Mouse (Mus musculus): ENCODE measurements around the gene Ak1.
A peak's percentile ranks its signal among the peaks of the same experiment; 100 is the strongest.

Ak1 gene

GRCm38 (mm10) chr2:32599409-32599808 lies 22.1 kb upstream of the Ak1 start, which contains the start of gene St6galnac6:
TSS of gene St6galnac6 (plus strand) at chr2:32599709.
- no peak for DNase-seq (ENCODE audit: low spot score in 2 of 2)

DNA sequence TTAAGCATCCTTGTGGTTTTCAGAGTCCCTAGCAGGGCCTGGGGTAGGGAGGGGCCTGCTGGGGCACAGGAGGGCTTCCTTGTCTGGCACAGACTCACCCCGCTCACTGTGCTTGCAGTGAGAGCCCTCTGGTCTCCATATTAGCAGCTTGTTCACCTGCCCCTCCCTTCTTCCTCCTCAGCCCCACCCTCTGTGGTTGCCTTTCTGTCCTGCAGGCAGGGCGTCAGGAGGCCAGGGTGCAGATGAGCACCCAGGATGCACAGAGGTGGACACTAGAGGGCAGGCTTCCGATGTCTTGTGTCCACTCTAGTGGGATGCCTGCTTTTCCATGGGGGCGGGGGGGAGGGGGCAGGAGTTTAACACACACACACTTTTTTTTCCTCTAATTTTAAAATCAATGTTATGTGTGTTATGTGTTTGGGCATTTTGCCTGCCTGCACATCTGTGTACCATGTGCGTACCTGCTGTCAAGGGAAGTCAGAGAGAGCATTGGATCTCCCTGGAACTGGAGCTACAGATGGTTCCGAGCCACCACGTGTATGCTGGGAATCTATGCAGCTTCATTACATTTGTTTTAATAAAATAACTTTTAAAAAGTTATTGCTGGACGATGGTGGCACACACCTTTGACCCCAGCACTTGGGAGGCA lies 20.0 kb upstream of the Ak1 start:
- peak in 1 of 2 experiments; percentile 74 for DNase-seq (ENCODE audit: low spot score in 2 of 2)

- peak; percentile 91 to 93 for DNase-seq (ENCODE audit: low spot score in 2 of 2)
These were observed 18.9 kb upstream of the Ak1 start for GRCm38 (mm10) chr2:32602600-32603054.

DNA sequence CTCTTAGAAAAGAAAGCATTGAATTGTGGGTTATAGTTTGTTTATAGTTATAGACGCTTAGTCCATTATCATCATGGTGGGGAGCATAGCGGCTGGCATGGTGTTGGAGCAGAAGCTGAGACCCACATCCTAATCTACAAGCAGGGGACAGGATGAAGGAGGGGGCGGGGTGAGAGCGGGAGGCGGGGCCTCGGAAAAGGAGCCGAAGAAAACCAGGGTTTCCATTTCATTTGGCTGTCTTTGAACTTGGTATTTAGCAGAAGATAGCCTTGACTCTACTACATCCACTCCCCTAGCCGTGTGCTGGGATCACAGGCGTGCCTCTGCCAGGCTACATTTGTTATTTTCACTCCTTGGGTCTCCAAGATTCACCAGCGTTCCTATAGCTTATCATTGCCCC lies 16.9 kb upstream of the Ak1 start:
- no peak for DNase-seq (ENCODE audit: low spot score in 2 of 2)

DNA sequence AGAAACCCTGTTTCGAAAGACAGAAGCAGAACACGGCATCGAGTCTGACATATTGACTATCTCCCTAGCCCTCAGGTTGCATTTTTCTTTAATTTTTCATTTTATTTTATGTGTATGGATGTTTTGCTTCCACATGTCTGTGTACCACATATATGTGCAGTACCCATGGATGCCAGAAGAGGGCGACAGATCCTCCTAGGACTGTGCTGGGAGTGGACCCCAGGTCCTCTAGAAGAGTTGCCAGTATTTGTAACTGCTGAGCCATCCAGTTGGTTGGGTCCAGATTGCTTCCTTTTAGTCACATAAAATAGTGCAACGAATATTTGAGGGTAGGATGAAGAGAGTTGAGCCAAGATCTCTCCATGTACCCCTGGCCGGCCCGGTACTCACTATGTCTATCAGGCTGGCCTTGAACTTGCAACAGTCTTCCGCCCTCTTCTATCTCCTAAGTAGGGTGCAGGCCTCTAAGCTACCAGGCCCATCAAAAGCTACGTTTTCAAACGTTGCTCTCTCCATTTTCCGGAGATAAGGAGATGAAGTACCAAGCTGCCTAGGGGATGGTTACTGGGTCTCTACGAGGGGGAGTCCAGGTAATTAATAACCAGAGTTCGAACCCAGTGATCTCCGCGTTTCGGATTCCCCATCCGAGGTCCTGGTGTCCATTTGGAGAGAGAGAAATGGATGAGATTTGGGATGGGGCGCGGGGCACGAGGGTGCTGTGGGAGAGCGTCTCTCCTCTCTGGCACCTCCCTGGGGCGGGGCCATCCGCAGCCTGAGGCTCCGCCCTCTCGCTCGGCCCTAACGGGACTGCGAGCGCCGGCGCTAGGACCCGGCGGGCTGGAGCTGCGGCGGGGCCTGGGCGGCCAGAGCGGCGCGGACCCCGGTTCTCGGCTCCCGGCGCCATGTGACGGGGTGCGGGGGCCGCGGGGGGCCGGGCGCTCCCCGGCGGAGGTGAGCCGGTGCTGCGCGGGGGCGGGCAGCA lies 15.1 kb upstream of the Ak1 start:
- peak; percentile 82 to 93 for DNase-seq (ENCODE audit: low spot score in 2 of 2)

GRCm38 (mm10) chr2:32607262-32607947 lies 14.2 kb upstream of the Ak1 start:
- peak; percentile 57 to 61 for DNase-seq (ENCODE audit: low spot score in 2 of 2)

DNA sequence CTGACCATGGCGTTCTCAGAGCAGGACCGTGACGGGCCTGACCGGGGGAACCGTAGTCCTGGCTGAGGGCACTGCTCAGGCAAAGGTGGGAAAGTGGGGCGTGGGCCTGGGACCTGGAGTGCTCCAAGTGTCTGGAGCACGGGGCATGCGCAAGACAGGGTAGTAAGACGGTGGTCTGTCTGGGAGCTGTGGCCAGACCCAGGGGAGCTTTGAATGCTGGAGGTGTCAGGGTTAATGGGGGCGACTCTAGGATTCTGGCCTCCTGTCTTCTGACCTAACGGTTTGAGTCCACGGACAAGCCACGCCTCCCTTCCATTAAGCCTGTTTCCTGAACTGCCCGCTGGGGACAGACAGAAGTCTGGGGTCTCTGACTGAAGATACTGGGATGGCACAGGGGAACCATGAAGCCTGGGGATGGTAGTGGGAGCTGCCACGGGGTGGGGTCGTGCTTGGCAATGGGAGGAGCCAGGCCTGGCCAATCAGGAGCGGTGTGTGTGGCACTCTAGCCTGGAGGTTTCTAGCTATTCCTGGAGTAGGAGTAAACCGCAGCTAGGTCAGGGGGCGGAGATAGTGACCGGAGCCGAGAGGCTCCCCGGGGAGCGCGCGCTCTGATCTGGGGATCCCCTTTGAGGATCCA lies 13.3 kb upstream of the Ak1 start:
- peak; percentile 64 to 70 for DNase-seq (ENCODE audit: low spot score in 2 of 2)

DNA sequence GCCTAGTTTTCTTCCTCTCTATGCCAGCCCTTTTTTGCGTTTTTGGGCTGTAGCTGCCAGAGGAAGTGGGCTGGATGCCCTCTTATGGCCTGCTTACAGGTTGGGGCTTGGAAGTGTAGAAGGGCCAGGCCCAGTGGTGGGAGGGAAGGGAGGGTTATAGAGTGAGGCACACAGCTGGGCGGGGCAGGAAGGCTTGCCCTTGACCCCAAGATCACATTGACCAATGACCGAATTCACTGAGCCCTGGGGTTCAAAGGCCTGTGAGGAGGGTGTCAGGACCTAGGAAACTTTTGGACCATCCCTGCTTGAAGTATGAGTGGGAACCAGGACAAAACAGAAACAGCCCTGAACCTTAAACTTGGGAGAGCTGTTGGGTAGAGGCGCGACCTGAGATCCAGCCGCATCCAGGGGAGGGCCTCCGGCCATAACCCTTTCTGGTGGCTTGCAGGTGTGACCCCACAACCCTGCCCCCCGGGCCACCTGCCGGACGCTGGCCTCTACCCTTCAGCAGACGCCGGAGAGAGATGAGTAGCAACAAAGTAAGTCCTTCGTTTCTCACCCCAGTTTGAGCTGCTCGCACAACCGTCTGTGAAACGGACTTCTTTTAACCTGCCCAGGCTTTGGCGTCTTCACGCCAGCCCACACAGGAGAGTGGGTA lies 12.7 kb upstream of the Ak1 start:
- DNase-seq (ENCODE audit: low spot score in 2 of 2), result no peak

GRCm38 (mm10) chr2:32610610-32611229 lies 10.8 kb upstream of the Ak1 start:
- peak; percentile 37 to 65 for DNase-seq (ENCODE audit: low spot score in 2 of 2)

DNA sequence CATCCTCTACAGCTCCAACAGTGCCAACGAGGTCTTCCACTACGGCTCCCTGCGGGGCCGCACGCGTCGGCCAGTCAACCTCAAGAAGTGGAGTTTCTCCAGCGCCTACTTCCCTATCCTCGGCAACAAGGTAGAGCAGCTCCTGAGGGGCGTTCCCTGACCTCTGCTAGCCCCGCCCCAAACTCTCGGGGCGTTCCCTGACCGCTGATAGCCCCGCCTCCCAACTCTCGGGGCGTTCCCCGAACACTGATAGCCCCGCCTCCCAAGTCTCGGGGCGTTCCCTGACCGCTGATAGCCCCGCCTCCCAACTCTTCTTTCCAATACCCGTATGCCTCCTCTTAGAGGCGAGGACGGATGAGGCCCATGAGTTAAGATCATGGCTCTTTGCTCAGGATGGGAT lies 9.3 kb upstream of the Ak1 start:
- DNase-seq (ENCODE audit: low spot score in 2 of 2), result no peak

DNA sequence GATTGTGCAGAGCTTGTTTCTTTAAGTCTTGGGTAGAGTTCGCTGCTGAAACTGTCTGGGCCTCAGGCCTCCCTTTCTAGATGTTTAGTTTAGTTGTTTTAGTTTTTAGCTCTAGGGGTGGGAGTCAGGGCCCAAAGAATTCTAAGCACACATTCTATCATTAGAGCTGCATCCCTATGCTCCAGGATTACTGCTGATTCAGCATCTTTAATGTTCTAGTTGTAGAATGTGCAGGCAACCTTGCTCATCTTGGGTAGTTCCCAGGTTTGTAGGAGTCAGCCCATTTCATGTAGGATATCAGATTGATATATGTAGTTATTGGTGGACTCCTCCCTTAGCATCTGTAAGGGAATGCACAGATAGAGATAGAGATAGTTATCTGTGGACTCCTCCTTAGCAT lies 4.4 kb upstream of the Ak1 start:
- DNase-seq (ENCODE audit: low spot score in 2 of 2), result no peak

DNA sequence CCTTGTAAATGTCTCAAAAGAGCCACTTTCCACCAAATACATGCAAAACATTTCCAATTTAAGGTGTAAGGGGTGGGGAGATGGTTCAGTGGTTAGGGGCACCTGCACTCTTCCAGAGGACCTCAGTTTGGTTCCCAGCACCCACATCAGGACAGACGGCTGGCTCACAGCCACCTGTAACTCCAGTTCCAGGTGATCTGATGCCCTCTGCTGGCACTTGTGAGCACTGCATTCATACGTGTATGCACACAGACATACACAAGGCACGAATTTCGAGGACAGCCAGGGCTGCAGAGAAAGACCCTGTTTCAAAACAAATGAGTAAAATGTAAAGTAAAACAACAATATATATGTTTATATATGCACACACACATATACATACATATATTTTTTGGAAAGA lies 4.0 kb upstream of the Ak1 start:
- DNase-seq (ENCODE audit: low spot score in 2 of 2), result peak in 1 of 2 experiments; percentile 45

GRCm38 (mm10) chr2:32618051-32618450 lies 3.5 kb upstream of the Ak1 start:
- no peak for DNase-seq (ENCODE audit: low spot score in 2 of 2)

- no peak for DNase-seq (ENCODE audit: low spot score in 2 of 2)
These were observed 659 bp upstream of the Ak1 start for GRCm38 (mm10) chr2:32620682-32621516.

- no peak for DNase-seq (ENCODE audit: low spot score in 2 of 2)
These were observed 2.7 kb downstream of the Ak1 start for GRCm38 (mm10) chr2:32624111-32624748.

DNA sequence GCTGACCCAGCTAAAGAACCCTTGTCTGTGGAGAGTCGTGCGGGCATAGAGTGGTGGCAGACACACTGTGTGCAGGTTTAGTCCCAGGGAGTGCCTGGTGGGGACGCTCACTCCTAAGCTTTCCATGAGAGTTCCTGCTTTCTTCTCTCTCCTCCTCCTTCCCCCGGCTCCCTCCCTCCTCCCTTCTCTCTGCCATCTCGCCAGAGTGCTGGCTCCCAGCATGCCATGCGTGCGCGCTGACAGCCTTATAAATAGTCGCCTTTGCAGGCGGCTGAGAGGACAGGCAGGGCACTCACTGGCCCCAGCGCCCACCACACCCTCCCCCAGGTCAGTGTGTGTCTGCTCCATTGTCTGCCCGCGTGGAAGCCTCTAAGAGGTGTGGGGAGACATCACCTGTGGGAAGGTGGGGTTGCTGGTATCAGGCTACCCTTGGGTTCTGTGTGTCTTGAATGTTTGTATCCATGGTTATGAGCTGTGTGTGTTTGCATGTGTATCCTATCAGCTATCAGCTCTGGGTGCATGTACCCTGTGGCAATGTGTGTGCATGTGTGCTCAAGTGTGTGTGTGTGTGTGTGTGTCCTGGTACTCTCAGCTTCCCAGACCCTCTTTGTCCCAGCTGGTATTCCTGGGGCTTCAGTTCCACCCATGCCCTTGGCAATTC lies 3.8 kb downstream of the Ak1 start:
- DNase-seq (ENCODE audit: low spot score in 2 of 2), result peak in 1 of 2 experiments; percentile 52

GRCm38 (mm10) chr2:32625873-32626694 lies 4.5 kb downstream of the Ak1 start:
- no peak for DNase-seq (ENCODE audit: low spot score in 2 of 2)

All from spleen, postnatal 10 days (tissue).